Mouse (Mus musculus) limb, embryonic 10.5 days (tissue): ENCODE measurements around the gene Sgsm2. TPM values are rescaled to one million over a fixed set of nuclear protein-coding genes. Genes with fewer than 3 reads are reported as not detected.

Experiments used
- DNase-seq: peaks from one replicate; pipeline ENCODE4 v3.0.0-alpha.2; 2017; ENCODE audit warnings: low spot score
- H3K27ac ChIP-seq: fragments of 300-500 bp; sonication (generic); 2 replicates; pipeline ENCODE4 v1.5.1; 2016; ENCODE audit warnings: mild to moderate bottlenecking
- H3K27me3 ChIP-seq: fragments of 300-500 bp; sonication (generic); 2 replicates; pipeline ENCODE4 v1.6.1; 2016; ENCODE audit warnings: low read depth, mild to moderate bottlenecking; ENCODE audit not compliant: poor library complexity, severe bottlenecking
- H3K36me3 ChIP-seq: fragments of 300-500 bp; sonication (generic); 2 replicates; pipeline ENCODE4 v1.6.1; 2016; ENCODE audit warnings: mild to moderate bottlenecking, moderate library complexity
- H3K4me1 ChIP-seq: fragments of 300-500 bp; sonication (generic); 2 replicates; pipeline ENCODE4 v1.6.1; 2016
- H3K4me3 ChIP-seq: fragments of 300-500 bp; sonication (generic); 2 replicates; pipeline ENCODE4 v1.5.1; 2016; ENCODE audit warnings: mild to moderate bottlenecking, moderate library complexity
- H3K9me3 ChIP-seq: fragments of 300-500 bp; sonication (generic); replicated peaks from 2 replicates; pipeline ENCODE4 v1.6.1; 2016; ENCODE audit warnings: mild to moderate bottlenecking
- WGBS: fragments of 180-500 bp; shearing (Covaris S2); methylation state at CpG from one replicate; pipeline ENCODE4 v1.1.7; 2016; 5-methylcytosine and 5-hydroxymethylcytosine counted together
- microRNA-seq: library from miRNA; unstranded; fragments of <30 nt; microRNA quantifications from one replicate; pipeline ENCODE4, GENCODE M21; 2017
- polyA plus RNA-seq: library from polyadenylated mRNA; unstranded; fragments of >200 nt; fragmentation: Nextera tagmentation; extraction: Ambion mirVana; gene quantifications from 2 replicates; pipeline ENCODE4 v1.2.1, GENCODE M21; 2016

The Sgsm2 gene
- polyA plus RNA-seq, 1 experiment from 2014 or later = 4.1 TPM

- DNase-seq = no peak
- Histone ChIP-seq H3K27me3 (no peaks in the 10 kb centered on the region), H3K27ac (no peak overlapping the region), H3K4me3 (no peak overlapping the region), H3K4me1 (0 out of 2 replicates have a peak, but pooled peaks cover 3% of the 10 kb centered on the region), H3K36me3 (peaks cover 90% of the 10 kb centered on the region), H3K9me3 (no peaks in the 10 kb centered on the region)
- WGBS = 94% methylated on average over 6 of the region's 6 CpGs
Measured at GRCm38 (mm10) chr11:74808251-74808853, 88.5 kb downstream of the Sgsm2 start.

- 92% methylated on average over 6 of the region's 6 CpGs for WGBS
- Histone ChIP-seq H3K27me3 (no peaks in the 10 kb centered on the region), H3K4me1 (0 out of 2 replicates have a peak, but pooled peaks cover 3% of the 10 kb centered on the region), H3K36me3 (peaks cover 91% of the 10 kb centered on the region), H3K9me3 (no peaks in the 10 kb centered on the region), H3K4me3 (no peak overlapping the region), H3K27ac (no peak overlapping the region)
- DNase-seq = no peak
Measured at GRCm38 (mm10) chr11:74807246-74807882, 89.5 kb downstream of the Sgsm2 start.

GRCm38 (mm10) chr11:74804081-74804627 lies 92.7 kb downstream of the Sgsm2 start:
- 91% methylated on average over 3 of the region's 3 CpGs for WGBS
- Histone ChIP-seq H3K4me1 (no peaks in the 10 kb centered on the region), H3K9me3 (no peaks in the 10 kb centered on the region), H3K4me3 (no peak overlapping the region), H3K36me3 (peaks cover 92% of the 10 kb centered on the region), H3K27me3 (no peaks in the 10 kb centered on the region), H3K27ac (no peak overlapping the region)
- no peak for DNase-seq

- Histone ChIP-seq H3K27ac (no peak overlapping the region), H3K4me3 (no peak overlapping the region), H3K27me3 (no peaks in the 10 kb centered on the region), H3K9me3 (no peaks in the 10 kb centered on the region), H3K4me1 (no peaks in the 10 kb centered on the region), H3K36me3 (peaks cover 92% of the 10 kb centered on the region)
- DNase-seq = no peak
- WGBS = 92% methylated on average over 4 of the region's 4 CpGs
Measured at GRCm38 (mm10) chr11:74800658-74801057, 96.2 kb downstream of the Sgsm2 start.

Small RNAs within 50 kb of the gene (microRNA-seq; reads per million reads assigned to microRNA genes)
- gene Mir6926 = not detected

Other genes with a start within 250 kb of the Sgsm2 start
- 32.8 and 36.6 TPM in 2 replicates for gene Cluh, start 247.6 kb downstream of the Sgsm2 start, polyA plus RNA-seq
- 46.0 and 49.9 TPM in 2 replicates for gene Pafah1b1, start 172.4 kb downstream of the Sgsm2 start, polyA plus RNA-seq
- 72.4 and 73.2 TPM in 2 replicates for gene Mettl16, start 126.2 kb downstream of the Sgsm2 start, polyA plus RNA-seq
- 4.8 and 5.7 TPM in 2 replicates for gene Mnt, start 66.1 kb downstream of the Sgsm2 start, polyA plus RNA-seq
- gene Tsr1, start 1.0 kb upstream of the Sgsm2 start, polyA plus RNA-seq = 55.3 and 61.4 TPM in 2 replicates
- 19.6 and 21.5 TPM in 2 replicates for gene Smg6, start 28.8 kb upstream of the Sgsm2 start, polyA plus RNA-seq
- gene Srr, start 28.9 kb upstream of the Sgsm2 start, polyA plus RNA-seq = 13.2 and 17.3 TPM in 2 replicates